Mouse (Mus musculus): ENCODE data around the gene Prkcg. TPM values are rescaled to one million over a fixed set of nuclear protein-coding genes. Genes with fewer than 3 reads are reported as not detected.
"Not testable (repeated sequence)": the region's sequence is repeated elsewhere in the genome, so short reads cannot be mapped to it uniquely, and the experiment has no call there.

The Prkcg gene
- total and polyA plus RNA-seq, 3 experiments = 0.15 to 3.0 (median 0.17) TPM

GRCm38 (mm10) chr7:3272206-3272605, 16.8 kb upstream of the Prkcg start:
- no peak for DNase-seq (ENCODE audit: extremely low read depth)
- dilution Hi-C loops (cut with MboI; ENCODE audit: extremely low pct_ligation_motif_present, extremely low pct_unique_long_range_greater_than_20kb, low sequenced_read_pairs) (no loop called here), in situ Hi-C loops (cut with MboI; ENCODE audit: low pct_ligation_motif_present, low pct_unique_long_range_greater_than_20kb, low sequenced_read_pairs) (no loop called here)
- Histone ChIP-seq H3K4me2 (ENCODE audit: insufficient read depth, low read depth, poor library complexity, severe bottlenecking) (no peak overlapping the region), H3K4me3 (replicated peaks in 1 of 3; ENCODE audit: low read depth in 2 of 3, low read length in 2 of 3, poor library complexity in 1 of 3) (no peak overlapping the region), H3K27ac (ENCODE audit: insufficient read depth, low read depth) (no peak overlapping the region), H3K36me3 (replicated peaks in 1 of 2; ENCODE audit: control insufficient read depth in 1 of 2, insufficient read depth in 1 of 2, low read length in 1 of 2) (no peaks in the 10 kb centered on the region), H3K4me1 (ENCODE audit: control insufficient read depth in 1 of 2, insufficient read depth in 2 of 2) (peaks cover 0 to 31% of the 10 kb centered on the region in 2 experiments; a peak in 2 of 4 replicates), H3K9ac (ENCODE audit: insufficient read depth, low read depth) (no peak overlapping the region), H3K27me3 (replicated peaks) (no peaks in the 10 kb centered on the region), H3K79me2 (replicated peaks; ENCODE audit: control insufficient read depth, extremely low read depth, insufficient read depth, poor library complexity, severe bottlenecking) (no peaks in the 10 kb centered on the region), H3K9me3 (replicated peaks; ENCODE audit: low read length) (no peaks in the 10 kb centered on the region)
- TF ChIP-seq ETS1 (conservative IDR thresholded peaks at IDR 0.05; ENCODE audit: low read depth, low read length) = no peak
- no peak for TF ChIP-seq MAFK (IDR thresholded peaks at IDR 0.05; ENCODE audit: insufficient replicate concordance, low read length)
- TF ChIP-seq IRF4 (IDR thresholded peaks at IDR 0.05; ENCODE audit: low read depth, low read length) = no peak
- no peak for TF ChIP-seq USF2 (conservative IDR thresholded peaks at IDR 0.05; ENCODE audit: low read depth, low read length)
- no peak for TF ChIP-seq JUND (conservative IDR thresholded peaks at IDR 0.05; ENCODE audit: low read depth, low read length)
- no peak for TF ChIP-seq ELF1 (IDR thresholded peaks at IDR 0.05; ENCODE audit: low read depth, low read length)
- no peak for TF ChIP-seq CHD1 (IDR thresholded peaks at IDR 0.05; ENCODE audit: low read depth, low read length)

- dilution Hi-C loops (cut with MboI; ENCODE audit: extremely low pct_ligation_motif_present, extremely low pct_unique_long_range_greater_than_20kb, low sequenced_read_pairs) = no loop called here
- Histone ChIP-seq H3K9me3 (replicated peaks; ENCODE audit: low read length) (no peaks in the 10 kb centered on the region), H3K4me3 (replicated peaks in 1 of 3; ENCODE audit: low read depth in 2 of 3, low read length in 2 of 3, poor library complexity in 1 of 3) (no peak overlapping the region), H3K79me2 (replicated peaks; ENCODE audit: control insufficient read depth, extremely low read depth, insufficient read depth, poor library complexity, severe bottlenecking) (no peaks in the 10 kb centered on the region), H3K4me2 (ENCODE audit: insufficient read depth, low read depth, poor library complexity, severe bottlenecking) (no peak overlapping the region), H3K27ac (ENCODE audit: insufficient read depth, low read depth) (no peak overlapping the region), H3K36me3 (replicated peaks in 1 of 2; ENCODE audit: control insufficient read depth in 1 of 2, insufficient read depth in 1 of 2, low read length in 1 of 2) (no peaks in the 10 kb centered on the region), H3K4me1 (ENCODE audit: control insufficient read depth in 1 of 2, insufficient read depth in 2 of 2) (peaks cover 3 to 22% of the 10 kb centered on the region in 2 experiments; a peak in 3 of 4 replicates), H3K27me3 (replicated peaks) (no peaks in the 10 kb centered on the region), H3K9ac (ENCODE audit: insufficient read depth, low read depth) (no peak overlapping the region)
- DNase-seq (ENCODE audit: extremely low read depth) = no peak
- TF ChIP-seq IRF4 (IDR thresholded peaks at IDR 0.05; ENCODE audit: low read depth, low read length) (no peak), JUN (IDR thresholded peaks at IDR 0.05; ENCODE audit: insufficient read depth, low read depth, low read length) (no peak), POLR2A (IDR thresholded peaks at IDR 0.05; ENCODE audit: low read depth, low read length) (no peak), ZKSCAN1 (IDR thresholded peaks at IDR 0.05; ENCODE audit: borderline replicate concordance, low read depth, low read length) (no peak), EP300 (IDR thresholded peaks at IDR 0.05; ENCODE audit: low read length) (no peak), ELF1 (IDR thresholded peaks at IDR 0.05; ENCODE audit: low read depth, low read length) (no peak), UBTF (IDR thresholded peaks at IDR 0.05; ENCODE audit: low read depth, low read length) (no peak), GABPA (IDR thresholded peaks at IDR 0.05; ENCODE audit: insufficient replicate concordance, low read depth, low read length) (no peak), KAT2A (IDR thresholded peaks at IDR 0.05; ENCODE audit: insufficient replicate concordance, low read length) (no peak), CHD1 (IDR thresholded peaks at IDR 0.05; ENCODE audit: low read depth, low read length) (no peak), NRF1 (IDR thresholded peaks at IDR 0.05; ENCODE audit: low read depth, low read length) (no peak), RCOR1 (conservative IDR thresholded peaks at IDR 0.05; ENCODE audit: low read depth, low read length) (no peak), JUND (conservative IDR thresholded peaks at IDR 0.05; ENCODE audit: low read depth, low read length) (no peak), ETS1 (conservative IDR thresholded peaks at IDR 0.05; ENCODE audit: low read depth, low read length) (no peak), USF2 (conservative IDR thresholded peaks at IDR 0.05; ENCODE audit: low read depth, low read length) (no peak), MEF2A (IDR thresholded peaks at IDR 0.05; ENCODE audit: borderline replicate concordance, low read depth, low read length) (no peak), CHD2 (IDR thresholded peaks at IDR 0.05; ENCODE audit: low read length) (no peak), HCFC1 (IDR thresholded peaks at IDR 0.05; ENCODE audit: low read depth, low read length) (no peak), RAD21 (IDR thresholded peaks at IDR 0.05; ENCODE audit: low read depth, low read length) (no peak)
- in situ Hi-C loops (cut with MboI; ENCODE audit: low pct_ligation_motif_present, low pct_unique_long_range_greater_than_20kb, low sequenced_read_pairs) = no loop called here
These were observed 13.4 kb upstream of the Prkcg start for GRCm38 (mm10) chr7:3275455-3276170.

- H3K4me2 ChIP-seq (ENCODE audit: insufficient read depth, low read depth, poor library complexity, severe bottlenecking); in situ Hi-C loops (cut with MboI; ENCODE audit: low pct_ligation_motif_present, low pct_unique_long_range_greater_than_20kb, low sequenced_read_pairs); H3K36me3 ChIP-seq (replicated peaks in 1 of 2; ENCODE audit: control insufficient read depth in 1 of 2, insufficient read depth in 1 of 2, low read length in 1 of 2); H3K27ac ChIP-seq (ENCODE audit: insufficient read depth, low read depth); H3K27me3 ChIP-seq (replicated peaks); DNase-seq (ENCODE audit: extremely low read depth); dilution Hi-C loops (cut with MboI; ENCODE audit: extremely low pct_ligation_motif_present, extremely low pct_unique_long_range_greater_than_20kb, low sequenced_read_pairs); H3K79me2 ChIP-seq (replicated peaks; ENCODE audit: control insufficient read depth, extremely low read depth, insufficient read depth, poor library complexity, severe bottlenecking); H3K9ac ChIP-seq (ENCODE audit: insufficient read depth, low read depth); H3K4me3 ChIP-seq (replicated peaks in 1 of 3; ENCODE audit: low read depth in 2 of 3, low read length in 2 of 3, poor library complexity in 1 of 3); H3K9me3 ChIP-seq (replicated peaks; ENCODE audit: low read length): not testable (repeated sequence)
- H3K4me1 ChIP-seq (ENCODE audit: control insufficient read depth in 1 of 2, insufficient read depth in 2 of 2) = peaks cover 9 to 34% of the 10 kb centered on the region in 2 experiments
These were observed 12.2 kb upstream of the Prkcg start for GRCm38 (mm10) chr7:3276781-3277180.
